Mouse (Mus musculus): Measurements from ENCODE around the gene Vegfa. TPM values are rescaled to one million over a fixed set of nuclear protein-coding genes. Genes with fewer than 3 reads are reported as not detected.

Gene Vegfa
- polyA plus RNA-seq, 1 experiment from 2014 or later = 4.6 TPM

- H3K9ac ChIP-seq (ENCODE audit: low read depth, low read length) = no peak overlapping the region
- H3K4me1 ChIP-seq (replicated peaks; ENCODE audit: control insufficient read depth, insufficient read depth, low read length) = peaks cover 5% of the 10 kb centered on the region; the same call in 1 of the 2 replicates
- H3K36me3 ChIP-seq (ENCODE audit: control insufficient read depth, insufficient read depth, low read length) = peaks cover 40% of the 10 kb centered on the region
- ATAC-seq (replicated peaks; ENCODE audit: low FRiP score) (no peak), DNase-seq (ENCODE audit: low spot score) (no peak)
- no peaks in the 10 kb centered on the region for H3K9me3 ChIP-seq (ENCODE audit: control insufficient read depth, low read length)
- H3K4me2 ChIP-seq = no peak overlapping the region
- no peaks in the 10 kb centered on the region for H3K27me3 ChIP-seq (replicated peaks; ENCODE audit: control insufficient read depth, insufficient read depth, low read length)
- 91% methylated on average over 7 of the region's 7 CpGs for WGBS
- no peak overlapping the region for H3K27ac ChIP-seq (ENCODE audit: low read depth, low read length)
- H3K4me3 ChIP-seq (ENCODE audit: low read depth, low read length) = no peak overlapping the region
Observed at GRCm38 (mm10) chr17:46021173-46021572, 11.0 kb downstream of the Vegfa start.

DNA sequence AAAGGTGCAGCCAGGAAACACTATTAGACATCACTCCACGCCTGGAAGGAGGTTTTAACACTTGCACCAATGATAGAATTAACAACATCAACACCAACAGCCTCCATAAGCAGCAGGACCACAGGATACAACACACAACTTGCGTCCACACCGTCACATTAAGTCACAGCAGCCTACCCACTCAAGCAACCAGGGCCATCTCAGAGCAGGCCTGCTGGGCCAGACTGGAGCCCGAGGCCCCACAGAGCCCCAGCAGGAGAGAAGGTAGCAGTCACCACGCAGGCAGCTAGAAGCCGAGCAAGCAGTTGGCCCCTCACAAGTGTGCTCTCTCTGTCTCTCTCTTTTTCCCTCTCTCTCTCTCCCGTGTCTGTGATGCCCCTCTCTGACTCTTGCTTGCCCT lies 11.6 kb downstream of the Vegfa start:
- no peak for ATAC-seq (replicated peaks; ENCODE audit: low FRiP score)
- Histone ChIP-seq H3K27me3 (replicated peaks; ENCODE audit: control insufficient read depth, insufficient read depth, low read length) (no peaks in the 10 kb centered on the region), H3K9me3 (ENCODE audit: control insufficient read depth, low read length) (no peaks in the 10 kb centered on the region), H3K27ac (ENCODE audit: low read depth, low read length) (no peak overlapping the region), H3K36me3 (ENCODE audit: control insufficient read depth, insufficient read depth, low read length) (peaks cover 38% of the 10 kb centered on the region), H3K4me3 (ENCODE audit: low read depth, low read length) (no peak overlapping the region), H3K4me1 (replicated peaks; ENCODE audit: control insufficient read depth, insufficient read depth, low read length) (0 out of 2 replicates have a peak, but pooled peaks cover 2% of the 10 kb centered on the region), H3K9ac (ENCODE audit: low read depth, low read length) (no peak overlapping the region), H3K4me2 (no peak overlapping the region)
- WGBS = 77% methylated on average over 7 of the region's 7 CpGs
- no peak for DNase-seq (ENCODE audit: low spot score)

GRCm38 (mm10) chr17:46018736-46019004 lies 13.5 kb downstream of the Vegfa start:
- WGBS = 91% methylated on average over 10 of the region's 10 CpGs
- ATAC-seq (replicated peaks; ENCODE audit: low FRiP score) (no peak), DNase-seq (ENCODE audit: low spot score) (no peak)
- Histone ChIP-seq H3K27ac (ENCODE audit: low read depth, low read length) (no peak overlapping the region), H3K4me1 (replicated peaks; ENCODE audit: control insufficient read depth, insufficient read depth, low read length) (no peaks in the 10 kb centered on the region), H3K9me3 (ENCODE audit: control insufficient read depth, low read length) (no peaks in the 10 kb centered on the region), H3K4me2 (no peak overlapping the region), H3K9ac (ENCODE audit: low read depth, low read length) (no peak overlapping the region), H3K27me3 (replicated peaks; ENCODE audit: control insufficient read depth, insufficient read depth, low read length) (no peaks in the 10 kb centered on the region), H3K36me3 (ENCODE audit: control insufficient read depth, insufficient read depth, low read length) (peaks cover 28% of the 10 kb centered on the region), H3K4me3 (ENCODE audit: low read depth, low read length) (no peak overlapping the region)

- DNase-seq (ENCODE audit: low spot score) (no peak), ATAC-seq (replicated peaks; ENCODE audit: low FRiP score) (no peak)
- H3K4me2 ChIP-seq = no peak overlapping the region
Observed at GRCm38 (mm10) chr17:46017946-46018735, 14.0 kb downstream of the Vegfa start.

DNA sequence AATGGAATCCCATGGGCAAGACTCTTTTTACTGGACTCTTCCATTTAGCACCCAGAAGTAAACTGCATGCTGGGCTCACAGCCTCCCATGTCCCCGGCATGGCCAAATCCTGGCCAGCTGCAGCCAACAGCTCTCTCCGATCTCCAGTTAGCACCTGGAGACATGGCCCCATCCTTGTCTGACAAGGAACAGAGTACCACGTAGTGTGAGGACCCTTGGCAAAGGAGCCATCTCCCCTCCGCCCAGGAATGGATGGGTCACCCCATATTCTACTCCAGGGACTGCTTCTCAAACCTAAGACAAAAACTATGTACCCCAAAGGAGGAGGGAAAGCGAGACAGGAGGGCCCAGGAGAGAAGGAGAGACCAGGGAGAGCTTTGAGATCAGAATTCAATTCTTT lies 15.6 kb downstream of the Vegfa start:
- Histone ChIP-seq H3K36me3 (ENCODE audit: control insufficient read depth, insufficient read depth, low read length) (peaks cover 19% of the 10 kb centered on the region), H3K4me3 (ENCODE audit: low read depth, low read length) (no peak overlapping the region), H3K27me3 (replicated peaks; ENCODE audit: control insufficient read depth, insufficient read depth, low read length) (no peaks in the 10 kb centered on the region), H3K9me3 (ENCODE audit: control insufficient read depth, low read length) (no peaks in the 10 kb centered on the region), H3K27ac (ENCODE audit: low read depth, low read length) (no peak overlapping the region), H3K4me1 (replicated peaks; ENCODE audit: control insufficient read depth, insufficient read depth, low read length) (no peaks in the 10 kb centered on the region), H3K9ac (ENCODE audit: low read depth, low read length) (no peak overlapping the region), H3K4me2 (no peak overlapping the region)
- no peak for DNase-seq (ENCODE audit: low spot score)
- WGBS = 89% methylated on average over 5 of the region's 5 CpGs
- no peak for ATAC-seq (replicated peaks; ENCODE audit: low FRiP score)

More at GRCm38 (mm10) chr17:46017946-46018735, 14.0 kb downstream of the Vegfa start:
- no peaks in the 10 kb centered on the region for H3K9me3 ChIP-seq (ENCODE audit: control insufficient read depth, low read length)
- H3K36me3 ChIP-seq (ENCODE audit: control insufficient read depth, insufficient read depth, low read length) = peaks cover 25% of the 10 kb centered on the region
- H3K4me3 ChIP-seq (ENCODE audit: low read depth, low read length) = no peak overlapping the region
- WGBS = 83% methylated on average over 24 of the region's 24 CpGs
- H3K27me3 ChIP-seq (replicated peaks; ENCODE audit: control insufficient read depth, insufficient read depth, low read length) = no peaks in the 10 kb centered on the region
- no peak overlapping the region for H3K9ac ChIP-seq (ENCODE audit: low read depth, low read length)
- H3K27ac ChIP-seq (ENCODE audit: low read depth, low read length) = no peak overlapping the region
- no peaks in the 10 kb centered on the region for H3K4me1 ChIP-seq (replicated peaks; ENCODE audit: control insufficient read depth, insufficient read depth, low read length)

DNA sequence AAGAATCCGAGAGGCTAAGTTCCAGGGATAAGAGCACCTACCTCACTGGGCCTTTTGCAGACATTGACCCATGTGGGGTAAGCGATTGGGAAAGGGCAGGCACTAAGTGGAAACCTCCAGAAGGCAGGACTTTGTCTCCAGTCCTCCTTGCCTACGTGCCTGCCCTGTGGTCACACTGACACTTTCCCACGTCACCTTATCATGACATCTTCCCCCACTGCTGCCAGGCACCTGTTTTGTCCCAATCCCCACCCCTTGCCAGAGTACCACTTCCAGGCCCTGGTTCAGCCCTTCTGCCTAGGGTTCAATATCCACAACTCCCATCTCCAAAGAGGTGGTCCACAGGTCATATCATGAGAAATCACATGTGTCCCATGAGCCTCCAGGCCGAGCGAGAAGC lies 16.2 kb downstream of the Vegfa start:
- no peaks in the 10 kb centered on the region for H3K4me1 ChIP-seq (replicated peaks; ENCODE audit: control insufficient read depth, insufficient read depth, low read length)

DNA sequence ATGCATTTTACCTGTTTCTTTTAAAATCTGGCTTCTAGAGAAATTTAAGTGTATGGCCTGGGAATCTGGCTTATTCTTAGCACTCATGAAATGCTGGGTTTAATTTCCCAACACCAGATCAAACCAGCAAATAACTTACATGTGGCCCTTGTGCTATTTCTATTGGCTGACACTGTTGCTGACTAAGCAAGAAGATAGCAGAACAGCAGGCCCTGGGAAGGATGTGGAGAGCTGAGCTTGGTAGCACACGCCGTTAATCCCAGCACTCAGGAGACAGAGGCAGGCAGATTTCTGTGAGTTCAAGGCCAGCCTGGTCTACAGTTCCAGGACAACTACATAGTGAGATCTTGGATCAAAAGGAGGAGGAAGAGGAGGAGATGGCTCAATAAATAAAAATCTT lies 17.2 kb downstream of the Vegfa start:
- no peak for ATAC-seq (replicated peaks; ENCODE audit: low FRiP score)
- Histone ChIP-seq H3K27ac (ENCODE audit: low read depth, low read length) (no peak overlapping the region), H3K9ac (ENCODE audit: low read depth, low read length) (no peak overlapping the region), H3K4me3 (ENCODE audit: low read depth, low read length) (no peak overlapping the region), H3K36me3 (ENCODE audit: control insufficient read depth, insufficient read depth, low read length) (peaks cover 13% of the 10 kb centered on the region), H3K27me3 (replicated peaks; ENCODE audit: control insufficient read depth, insufficient read depth, low read length) (no peaks in the 10 kb centered on the region), H3K4me2 (no peak overlapping the region), H3K4me1 (replicated peaks; ENCODE audit: control insufficient read depth, insufficient read depth, low read length) (no peaks in the 10 kb centered on the region), H3K9me3 (ENCODE audit: control insufficient read depth, low read length) (no peaks in the 10 kb centered on the region)
- WGBS = 87% methylated on average over 2 of the region's 2 CpGs
- no peak for DNase-seq (ENCODE audit: low spot score)

More for the DNA sequence above, 16.2 kb downstream of the Vegfa start:
- Histone ChIP-seq H3K9me3 (ENCODE audit: control insufficient read depth, low read length) (no peaks in the 10 kb centered on the region), H3K9ac (ENCODE audit: low read depth, low read length) (no peak overlapping the region), H3K36me3 (ENCODE audit: control insufficient read depth, insufficient read depth, low read length) (peaks cover 13% of the 10 kb centered on the region), H3K27me3 (replicated peaks; ENCODE audit: control insufficient read depth, insufficient read depth, low read length) (no peaks in the 10 kb centered on the region), H3K4me3 (ENCODE audit: low read depth, low read length) (no peak overlapping the region), H3K4me2 (no peak overlapping the region), H3K27ac (ENCODE audit: low read depth, low read length) (no peak overlapping the region)
- ATAC-seq (replicated peaks; ENCODE audit: low FRiP score) (no peak), DNase-seq (ENCODE audit: low spot score) (no peak)
- WGBS = 86% methylated on average over 6 of the region's 6 CpGs

DNA sequence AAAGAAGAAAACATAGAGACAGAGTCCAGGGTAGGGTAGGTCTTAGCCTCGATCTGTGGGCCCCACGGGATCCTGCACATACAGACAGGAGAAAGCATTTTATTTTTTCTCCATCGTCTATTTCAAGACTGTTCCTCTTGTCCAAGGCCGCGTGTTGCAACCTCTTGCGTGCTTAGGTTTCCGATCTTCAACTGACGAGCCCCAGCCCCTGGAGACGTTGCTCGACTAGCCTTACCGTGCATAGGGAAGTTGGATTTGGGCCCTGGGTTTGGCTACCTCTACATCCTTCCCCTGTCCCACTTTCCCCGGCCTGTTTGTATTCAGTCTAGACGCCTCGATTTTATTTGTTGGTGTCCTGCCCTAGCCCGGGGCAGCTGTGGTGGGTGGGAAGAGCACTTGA lies 18.6 kb downstream of the Vegfa start:
- Histone ChIP-seq H3K27me3 (replicated peaks; ENCODE audit: control insufficient read depth, insufficient read depth, low read length) (no peaks in the 10 kb centered on the region), H3K9ac (ENCODE audit: low read depth, low read length) (no peak overlapping the region), H3K9me3 (ENCODE audit: control insufficient read depth, low read length) (no peaks in the 10 kb centered on the region), H3K27ac (ENCODE audit: low read depth, low read length) (no peak overlapping the region), H3K4me2 (no peak overlapping the region), H3K4me1 (replicated peaks; ENCODE audit: control insufficient read depth, insufficient read depth, low read length) (peaks cover 2% of the 10 kb centered on the region; the same call in 1 of the 2 replicates), H3K4me3 (ENCODE audit: low read depth, low read length) (no peak overlapping the region), H3K36me3 (ENCODE audit: control insufficient read depth, insufficient read depth, low read length) (peaks cover 7% of the 10 kb centered on the region; the same call in 1 of the 2 replicates)
- 77% methylated on average over 15 of the region's 15 CpGs for WGBS
- ATAC-seq (replicated peaks; ENCODE audit: low FRiP score) (no peak), DNase-seq (ENCODE audit: low spot score) (no peak)

- H3K4me2 ChIP-seq = no peak overlapping the region
- H3K9ac ChIP-seq (ENCODE audit: low read depth, low read length) = no peak overlapping the region
- peaks cover 2% of the 10 kb centered on the region; the same call in 1 of the 2 replicates for H3K4me1 ChIP-seq (replicated peaks; ENCODE audit: control insufficient read depth, insufficient read depth, low read length)
- no peak for ATAC-seq (replicated peaks; ENCODE audit: low FRiP score)
- H3K4me3 ChIP-seq (ENCODE audit: low read depth, low read length) = no peak overlapping the region
- H3K36me3 ChIP-seq (ENCODE audit: control insufficient read depth, insufficient read depth, low read length) = no peaks in the 10 kb centered on the region; the same call in 1 of the 2 replicates
- no peaks in the 10 kb centered on the region for H3K27me3 ChIP-seq (replicated peaks; ENCODE audit: control insufficient read depth, insufficient read depth, low read length)
- no peak for DNase-seq (ENCODE audit: low spot score)
- H3K9me3 ChIP-seq (ENCODE audit: control insufficient read depth, low read length) = no peaks in the 10 kb centered on the region
- H3K27ac ChIP-seq (ENCODE audit: low read depth, low read length) = no peak overlapping the region
- WGBS = 52% methylated on average over 8 of the region's 8 CpGs
Observed at GRCm38 (mm10) chr17:46012211-46012610, 20.0 kb downstream of the Vegfa start.

Measured in liver, embryonic 11.5 days (tissue).